Mouse (Mus musculus): ENCODE measurements around the gene Trim47. TPM values are rescaled to one million over a fixed set of nuclear protein-coding genes. Genes with fewer than 3 reads are reported as not detected.

The Trim47 gene
- total and polyA plus RNA-seq, 3 experiments, result 10.3 to 49.1 (median 17.9) TPM

GRCm38 (mm10) chr11:116061641-116062415 lies 65.2 kb downstream of the Trim47 start:
- no peak for DNase-seq

GRCm38 (mm10) chr11:116060596-116060995 lies 66.4 kb downstream of the Trim47 start:
- DNase-seq, result no peak

GRCm38 (mm10) chr11:116059691-116060025 lies 67.4 kb downstream of the Trim47 start:
- no peak for DNase-seq

GRCm38 (mm10) chr11:116058868-116059690 lies 67.9 kb downstream of the Trim47 start:
- no peak for DNase-seq

GRCm38 (mm10) chr11:116058022-116058614 lies 68.9 kb downstream of the Trim47 start:
- DNase-seq, result no peak

GRCm38 (mm10) chr11:116057237-116057881 lies 69.7 kb downstream of the Trim47 start:
- DNase-seq, result no peak

- no peak for DNase-seq
Measured at GRCm38 (mm10) chr11:116055873-116056272, 71.1 kb downstream of the Trim47 start.

Other genes with a start within 250 kb of the Trim47 start
- gene Smim5, start 227.2 kb downstream of the Trim47 start, total RNA-seq (2021), result 1 to 10 TPM in 1 of 2 experiments, under 1 TPM in 1; 0.58 to 1.3 TPM
- 0.86 and 0.99 TPM in 2 replicates for gene Smim5, start 227.2 kb downstream of the Trim47 start, polyA plus RNA-seq (2012; rRNA removed)
- not detected for gene Smim6, start 215.2 kb downstream of the Trim47 start, total RNA-seq (2021)
- gene Smim6, start 215.2 kb downstream of the Trim47 start, polyA plus RNA-seq (2012; rRNA removed), result not detected in 2 replicates
- 10 to 100 TPM; 31.8 to 44.5 TPM for gene Sap30bp, start 193.9 kb downstream of the Trim47 start, total RNA-seq (2021)
- 31.4 and 33.8 TPM in 2 replicates for gene Sap30bp, start 193.9 kb downstream of the Trim47 start, polyA plus RNA-seq (2012; rRNA removed)
- 10 to 100 TPM; 20.8 to 28.3 TPM for gene Recql5, start 193.7 kb downstream of the Trim47 start, total RNA-seq (2021)
- 22.4 and 25.4 TPM in 2 replicates for gene Recql5, start 193.7 kb downstream of the Trim47 start, polyA plus RNA-seq (2012; rRNA removed)
- 1 to 10 TPM; 2.1 to 4.3 TPM for gene Itgb4, start 152.5 kb downstream of the Trim47 start, total RNA-seq (2021)
- gene Itgb4, start 152.5 kb downstream of the Trim47 start, polyA plus RNA-seq (2012; rRNA removed), result 3.9 and 4.8 TPM in 2 replicates
- 10 to 100 TPM; 30.6 to 45.6 TPM for gene Galk1, start 114.5 kb downstream of the Trim47 start, total RNA-seq (2021)
- 68.6 and 71.3 TPM in 2 replicates for gene Galk1, start 114.5 kb downstream of the Trim47 start, polyA plus RNA-seq (2012; rRNA removed)
- gene H3f3b, start 99.2 kb downstream of the Trim47 start, total RNA-seq (2021), result 100 to 1,000 TPM; 270 to 363 TPM
- gene H3f3b, start 99.2 kb downstream of the Trim47 start, polyA plus RNA-seq (2012; rRNA removed), result 76.2 and 92.7 TPM in 2 replicates
- gene Unk, start 96.9 kb downstream of the Trim47 start, total RNA-seq (2021), result 10 to 100 TPM; 20.2 to 21.2 TPM
- 46.0 and 58.5 TPM in 2 replicates for gene Unk, start 96.9 kb downstream of the Trim47 start, polyA plus RNA-seq (2012; rRNA removed)
- gene Unc13d, start 49.2 kb downstream of the Trim47 start, total RNA-seq (2021), result 1 to 10 TPM in 1 of 2 experiments, under 1 TPM in 1; 0.83 to 1.0 TPM
- 2.3 and 3.4 TPM in 2 replicates for gene Unc13d, start 49.2 kb downstream of the Trim47 start, polyA plus RNA-seq (2012; rRNA removed)
- gene Wbp2, start 40.2 kb downstream of the Trim47 start, total RNA-seq (2021), result 100 to 1,000 TPM; 165 to 185 TPM
- gene Wbp2, start 40.2 kb downstream of the Trim47 start, polyA plus RNA-seq (2012; rRNA removed), result 517 and 528 TPM in 2 replicates
- gene Trim65, start 3.9 kb upstream of the Trim47 start, total RNA-seq (2021), result 10 to 100 TPM in 1 of 2 experiments, 1 to 10 TPM in 1; 9.5 to 11.8 TPM
- gene Trim65, start 3.9 kb upstream of the Trim47 start, polyA plus RNA-seq (2012; rRNA removed), result 15.9 and 16.0 TPM in 2 replicates
- gene Mrpl38, start 11.7 kb upstream of the Trim47 start, total RNA-seq (2021), result 100 to 1,000 TPM; 102 to 108 TPM
- gene Mrpl38, start 11.7 kb upstream of the Trim47 start, polyA plus RNA-seq (2012; rRNA removed), result 134 and 167 TPM in 2 replicates
- gene Fbf1, start 41.0 kb upstream of the Trim47 start, total RNA-seq (2021), result 10 to 100 TPM; 30.4 to 37.8 TPM
- 19.5 and 21.4 TPM in 2 replicates for gene Fbf1, start 41.0 kb upstream of the Trim47 start, polyA plus RNA-seq (2012; rRNA removed)
- gene Ten1, start 71.6 kb upstream of the Trim47 start, total RNA-seq (2021), result 10 to 100 TPM; 24.7 to 27.3 TPM
- 15.0 and 16.2 TPM in 2 replicates for gene Ten1, start 71.6 kb upstream of the Trim47 start, polyA plus RNA-seq (2012; rRNA removed)
- 100 to 1,000 TPM; 225 TPM for gene Acox1, start 71.8 kb upstream of the Trim47 start, total RNA-seq (2021)
- gene Acox1, start 71.8 kb upstream of the Trim47 start, polyA plus RNA-seq (2012; rRNA removed), result 64.1 and 67.5 TPM in 2 replicates
- gene Evpl, start 110.9 kb upstream of the Trim47 start, total RNA-seq (2021), result 1 to 10 TPM in 1 of 2 experiments, under 1 TPM in 1; 0.43 to 1.8 TPM
- 0.49 and 0.57 TPM in 2 replicates for gene Evpl, start 110.9 kb upstream of the Trim47 start, polyA plus RNA-seq (2012; rRNA removed)
- gene Srp68, start 147.0 kb upstream of the Trim47 start, total RNA-seq (2021), result 10 to 100 TPM; 70.0 to 77.0 TPM
- gene Srp68, start 147.0 kb upstream of the Trim47 start, polyA plus RNA-seq (2012; rRNA removed), result 21.4 and 27.6 TPM in 2 replicates
- gene Galr2, start 153.7 kb upstream of the Trim47 start, total RNA-seq (2021), result under 1 TPM in 1 of 2 experiments, not detected in 1; 0.24 TPM
- 0.90 and 1.1 TPM in 2 replicates for gene Galr2, start 153.7 kb upstream of the Trim47 start, polyA plus RNA-seq (2012; rRNA removed)
- 10 to 100 TPM; 64.9 to 67.6 TPM for gene Exoc7, start 180.0 kb upstream of the Trim47 start, total RNA-seq (2021)
- gene Exoc7, start 180.0 kb upstream of the Trim47 start, polyA plus RNA-seq (2012; rRNA removed), result 21.8 and 26.7 TPM in 2 replicates
- gene Foxj1, start 208.2 kb upstream of the Trim47 start, total RNA-seq (2021), result under 1 TPM in 1 of 2 experiments, not detected in 1; 0.14 TPM
- gene Foxj1, start 208.2 kb upstream of the Trim47 start, polyA plus RNA-seq (2012; rRNA removed), result 0.19 and 0.26 TPM in 2 replicates